Mouse (Mus musculus): ENCODE results near the gene Cdhr5. TPM values are rescaled to one million over a fixed set of nuclear protein-coding genes. Genes with fewer than 3 reads are reported as not detected.

The Cdhr5 gene
- polyA plus RNA-seq, 1 experiment = 2.7 TPM

- TF ChIP-seq CTCF (IDR thresholded peaks at IDR 0.05; ENCODE audit: borderline replicate concordance, control insufficient read depth, extremely low read depth, insufficient read depth, low read length, poor library complexity) = no peak
- no peak for TF ChIP-seq POLR2A (IDR thresholded peaks at IDR 0.05; ENCODE audit: control insufficient read depth, extremely low read depth, insufficient read depth, low read length, poor library complexity)
- H3K4me1 ChIP-seq (replicated peaks; ENCODE audit: control insufficient read depth, insufficient read depth, low read length) = no peaks in the 10 kb centered on the region
- peaks cover 68% of the 10 kb centered on the region for H3K36me3 ChIP-seq (ENCODE audit: control insufficient read depth, insufficient read depth, low read length)
- DNase-seq = no peak
- no peak overlapping the region for H3K4me3 ChIP-seq (ENCODE audit: control insufficient read depth, insufficient read depth, low read length)
- 90% methylated on average over 2 of the region's 2 CpGs for WGBS
- H3K27me3 ChIP-seq (ENCODE audit: control insufficient read depth, insufficient read depth, low read length) = no peaks in the 10 kb centered on the region
- no peak overlapping the region for H3K27ac ChIP-seq (ENCODE audit: control insufficient read depth, insufficient read depth, low read length)
Measured at GRCm38 (mm10) chr7:141314416-141314815, 37.8 kb upstream of the Cdhr5 start.

GRCm38 (mm10) chr7:141304537-141304936 is 28.0 kb upstream of the Cdhr5 start:
- WGBS = 98% methylated on average over 4 of the region's 4 CpGs
- peaks cover 41% of the 10 kb centered on the region for H3K36me3 ChIP-seq (ENCODE audit: control insufficient read depth, insufficient read depth, low read length)
- peaks cover 10% of the 10 kb centered on the region for H3K4me1 ChIP-seq (replicated peaks; ENCODE audit: control insufficient read depth, insufficient read depth, low read length)
- no peak for DNase-seq
- no peak overlapping the region for H3K27ac ChIP-seq (ENCODE audit: control insufficient read depth, insufficient read depth, low read length)
- no peaks in the 10 kb centered on the region for H3K27me3 ChIP-seq (ENCODE audit: control insufficient read depth, insufficient read depth, low read length)
- no peak overlapping the region for H3K4me3 ChIP-seq (ENCODE audit: control insufficient read depth, insufficient read depth, low read length)
- TF ChIP-seq CTCF (IDR thresholded peaks at IDR 0.05; ENCODE audit: borderline replicate concordance, control insufficient read depth, extremely low read depth, insufficient read depth, low read length, poor library complexity) = no peak
- no peak for TF ChIP-seq POLR2A (IDR thresholded peaks at IDR 0.05; ENCODE audit: control insufficient read depth, extremely low read depth, insufficient read depth, low read length, poor library complexity)

- Histone ChIP-seq H3K27me3 (ENCODE audit: control insufficient read depth, insufficient read depth, low read length) (no peaks in the 10 kb centered on the region), H3K36me3 (ENCODE audit: control insufficient read depth, insufficient read depth, low read length) (peaks cover 30% of the 10 kb centered on the region), H3K4me1 (replicated peaks; ENCODE audit: control insufficient read depth, insufficient read depth, low read length) (peaks cover 10% of the 10 kb centered on the region), H3K4me3 (ENCODE audit: control insufficient read depth, insufficient read depth, low read length) (no peak overlapping the region), H3K27ac (ENCODE audit: control insufficient read depth, insufficient read depth, low read length) (peak overlapping the region; percentile 56)
- WGBS = 36% methylated on average over 1 of the region's 1 CpGs
- TF ChIP-seq POLR2A (IDR thresholded peaks at IDR 0.05; ENCODE audit: control insufficient read depth, extremely low read depth, insufficient read depth, low read length, poor library complexity) (no peak), CTCF (IDR thresholded peaks at IDR 0.05; ENCODE audit: borderline replicate concordance, control insufficient read depth, extremely low read depth, insufficient read depth, low read length, poor library complexity) (no peak)
- peak; percentile 48 for DNase-seq
Measured at GRCm38 (mm10) chr7:141302702-141303268, 26.2 kb upstream of the Cdhr5 start.

- Histone ChIP-seq H3K4me3 (ENCODE audit: control insufficient read depth, insufficient read depth, low read length) (no peak overlapping the region), H3K4me1 (replicated peaks; ENCODE audit: control insufficient read depth, insufficient read depth, low read length) (peaks cover 10% of the 10 kb centered on the region), H3K27ac (ENCODE audit: control insufficient read depth, insufficient read depth, low read length) (no peak overlapping the region), H3K36me3 (ENCODE audit: control insufficient read depth, insufficient read depth, low read length) (peaks cover 19% of the 10 kb centered on the region), H3K27me3 (ENCODE audit: control insufficient read depth, insufficient read depth, low read length) (no peaks in the 10 kb centered on the region)
- TF ChIP-seq CTCF (IDR thresholded peaks at IDR 0.05; ENCODE audit: borderline replicate concordance, control insufficient read depth, extremely low read depth, insufficient read depth, low read length, poor library complexity) (no peak), POLR2A (IDR thresholded peaks at IDR 0.05; ENCODE audit: control insufficient read depth, extremely low read depth, insufficient read depth, low read length, poor library complexity) (no peak)
- WGBS = 99% methylated on average over 9 of the region's 9 CpGs
- DNase-seq = no peak
Measured at GRCm38 (mm10) chr7:141301386-141301785, 24.8 kb upstream of the Cdhr5 start.

GRCm38 (mm10) chr7:141299175-141299574 is 22.6 kb upstream of the Cdhr5 start:
- Histone ChIP-seq H3K36me3 (ENCODE audit: control insufficient read depth, insufficient read depth, low read length) (peaks cover 11% of the 10 kb centered on the region; the same call in 1 of the 2 replicates), H3K4me3 (ENCODE audit: control insufficient read depth, insufficient read depth, low read length) (no peak overlapping the region), H3K27me3 (ENCODE audit: control insufficient read depth, insufficient read depth, low read length) (peaks cover 1% of the 10 kb centered on the region), H3K4me1 (replicated peaks; ENCODE audit: control insufficient read depth, insufficient read depth, low read length) (peaks cover 10% of the 10 kb centered on the region), H3K27ac (ENCODE audit: control insufficient read depth, insufficient read depth, low read length) (no peak overlapping the region)
- WGBS = 97% methylated on average over 8 of the region's 8 CpGs
- TF ChIP-seq CTCF (IDR thresholded peaks at IDR 0.05; ENCODE audit: borderline replicate concordance, control insufficient read depth, extremely low read depth, insufficient read depth, low read length, poor library complexity) = no peak
- DNase-seq = no peak

GRCm38 (mm10) chr7:141297926-141298650 is 21.5 kb upstream of the Cdhr5 start:
- Histone ChIP-seq H3K27me3 (ENCODE audit: control insufficient read depth, insufficient read depth, low read length) (peaks cover 7% of the 10 kb centered on the region), H3K4me1 (replicated peaks; ENCODE audit: control insufficient read depth, insufficient read depth, low read length) (peaks cover 5% of the 10 kb centered on the region), H3K27ac (ENCODE audit: control insufficient read depth, insufficient read depth, low read length) (no peak overlapping the region), H3K36me3 (ENCODE audit: control insufficient read depth, insufficient read depth, low read length) (peaks cover 11% of the 10 kb centered on the region; the same call in 1 of the 2 replicates), H3K4me3 (ENCODE audit: control insufficient read depth, insufficient read depth, low read length) (no peak overlapping the region)
- no peak for DNase-seq
- no peak for TF ChIP-seq CTCF (IDR thresholded peaks at IDR 0.05; ENCODE audit: borderline replicate concordance, control insufficient read depth, extremely low read depth, insufficient read depth, low read length, poor library complexity)
- WGBS = 100% methylated on average over 3 of the region's 3 CpGs

Measured in thymus, adult 2 months (tissue).